Comparison of ENCODE assay signal across 8 mouse cellular contexts in the genomic region with DNA sequence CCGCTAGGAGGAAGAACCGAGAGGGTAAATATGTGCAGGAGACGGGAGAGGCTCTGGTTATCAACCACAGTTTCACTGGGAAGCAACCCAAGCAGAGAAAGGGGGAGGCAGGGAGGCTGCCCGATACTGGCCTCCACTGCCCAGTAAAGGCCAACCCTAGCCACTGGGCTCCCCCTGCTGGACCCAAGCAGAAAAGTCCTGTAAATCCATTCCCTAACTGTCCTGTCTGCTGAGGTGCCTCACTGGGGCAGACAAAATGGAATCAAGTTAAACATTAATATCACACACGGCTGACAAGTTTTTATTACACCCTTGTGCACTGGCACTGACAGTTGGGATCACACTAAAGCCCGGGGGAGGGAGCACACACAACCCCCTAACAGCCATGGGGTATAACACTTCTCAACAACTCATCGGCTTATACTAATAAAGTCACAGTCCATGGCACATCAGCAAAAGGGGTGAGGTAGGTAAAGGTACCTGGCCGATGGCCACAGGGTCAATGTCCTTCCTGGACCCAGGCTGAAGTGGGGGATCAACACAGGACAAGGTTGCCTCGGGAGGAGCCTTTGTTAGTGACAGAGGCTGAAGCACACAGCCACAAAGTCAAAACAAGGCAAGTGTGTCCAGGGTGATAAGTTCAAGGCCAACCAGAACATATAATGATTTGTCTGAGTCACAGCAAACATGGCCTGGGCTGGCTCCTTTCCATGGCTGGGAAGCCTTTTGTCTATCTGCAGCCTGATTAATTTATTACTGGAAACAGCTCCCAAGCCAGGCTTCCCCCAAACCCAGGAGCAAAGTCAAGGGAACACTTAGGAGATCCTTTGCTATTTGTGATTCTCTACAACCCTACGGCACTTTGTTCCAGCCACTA. TPM values are rescaled to one million over a fixed set of nuclear protein-coding genes. Genes with fewer than 3 reads are reported as not detected.
DNase-seq lines count a peak whose midpoint lies in the region; ATAC-seq lines count a peak whose summit lies in the region.

No protein-coding gene starts in this region.

- ATAC-seq in monocyte, adult 5-6 weeks (replicated peaks; ENCODE audit: insufficient number of reproducible peaks, low FRiP score, low TSS enrichment, poor library complexity, severe bottlenecking), result peak; percentile 74
- ATAC-seq in activated CD4-positive, CD25-positive, alpha-beta regulatory T cell, adult 4 months, result no peak

- peak; percentile 67 for DNase-seq in urinary bladder, postnatal 25 days (ENCODE audit: low spot score)
- no peak for DNase-seq in urinary bladder, adult 2 months (ENCODE audit: low spot score)
- DNase-seq in c-Kit-positive CD71-positive TER-119-positive erythroid progenitor cells, embryonic 14.5 days (ENCODE audit: low spot score), result peak; percentile 55
- peak; percentile 38 for DNase-seq in heart, adult 8-10 months (ENCODE audit: low spot score)
- peak; percentile 81 to 88 for DNase-seq in kidney, postnatal 4 days
- no peak for DNase-seq in layer of hippocampus, postnatal 14 days (ENCODE audit: low spot score in 2 of 2)

RNA-seq across cellular contexts. Expression of a gene that starts 6.0 kb away (rescaled TPM):
- 22.4 and 25.5 TPM in 2 replicates for polyA plus RNA-seq in urinary bladder, adult 2 months (2012; rRNA removed)
- total RNA-seq in heart, adult 8-10 months (2022), result 10 to 100 TPM; 14.9 to 16.6 (median 16.1) TPM
- 18.3 to 23.7 TPM (median 20.6 TPM) in 3 replicates for total RNA-seq in monocyte, adult 5-6 weeks (2017)
- 10 to 100 TPM; 25.6 to 33.4 TPM for polyA plus RNA-seq in activated CD4-positive, CD25-positive, alpha-beta regulatory T cell, adult 4 months (2017; shearing (Covaris generic))
- total RNA-seq in layer of hippocampus, postnatal 14 days (2021), result 10 to 100 TPM; 33.0 to 36.7 TPM

RNA-seq across cellular contexts. Expression of a gene that starts 9.9 kb away (rescaled TPM):
- 7.6 and 8.9 TPM in 2 replicates for polyA plus RNA-seq in urinary bladder, adult 2 months (2012; rRNA removed)
- total RNA-seq in heart, adult 8-10 months (2022), result 1 to 10 TPM; 1.1 to 1.7 (median 1.5) TPM
- 0.29 TPM in 1 of 3 replicates, not detected in the others for total RNA-seq in monocyte, adult 5-6 weeks (2017)
- under 1 TPM in 1 of 2 experiments, not detected in 1; 0.15 TPM for polyA plus RNA-seq in activated CD4-positive, CD25-positive, alpha-beta regulatory T cell, adult 4 months (2017; shearing (Covaris generic))
- total RNA-seq in layer of hippocampus, postnatal 14 days (2021), result not detected

RNA-seq across cellular contexts. Expression of a gene that starts 21.5 kb away (rescaled TPM):
- polyA plus RNA-seq in urinary bladder, adult 2 months (2012; rRNA removed), result 46.5 and 47.5 TPM in 2 replicates
- 10 to 100 TPM; 20.4 to 25.7 (median 22.7) TPM for total RNA-seq in heart, adult 8-10 months (2022)
- 38.4 to 51.0 TPM (median 44.6 TPM) in 3 replicates for total RNA-seq in monocyte, adult 5-6 weeks (2017)
- polyA plus RNA-seq in activated CD4-positive, CD25-positive, alpha-beta regulatory T cell, adult 4 months (2017; shearing (Covaris generic)), result 10 to 100 TPM; 86.7 to 92.1 TPM
- 10 to 100 TPM; 41.2 to 47.2 TPM for total RNA-seq in layer of hippocampus, postnatal 14 days (2021)

RNA-seq across cellular contexts. Expression of a gene that starts 45.0 kb away (rescaled TPM):
- polyA plus RNA-seq in urinary bladder, adult 2 months (2012; rRNA removed), result 7.7 and 13.9 TPM in 2 replicates
- total RNA-seq in heart, adult 8-10 months (2022), result 10 to 100 TPM in 2 of 4 experiments, 1 to 10 TPM in 2; 7.8 to 13.7 (median 11.0) TPM
- 4.2 to 7.6 TPM (median 7.1 TPM) in 3 replicates for total RNA-seq in monocyte, adult 5-6 weeks (2017)
- polyA plus RNA-seq in activated CD4-positive, CD25-positive, alpha-beta regulatory T cell, adult 4 months (2017; shearing (Covaris generic)), result 10 to 100 TPM; 22.5 to 26.6 TPM
- total RNA-seq in layer of hippocampus, postnatal 14 days (2021), result 10 to 100 TPM; 12.3 to 13.5 TPM

Comparison
In these comparisons a context has a peak if more than half of its experiments do, and no peak if none do; other contexts are left out.
1. DNase-seq: peak in urinary bladder, postnatal 25 days (single experiment), c-Kit-positive CD71-positive TER-119-positive erythroid progenitor cells, embryonic 14.5 days (single experiment), heart, adult 8-10 months (single experiment) and kidney, postnatal 4 days (2 of 2); none in urinary bladder, adult 2 months (single experiment) and layer of hippocampus, postnatal 14 days (0 of 2).